Mouse (Mus musculus): ENCODE measurements around the gene Prpf18.

DNA sequence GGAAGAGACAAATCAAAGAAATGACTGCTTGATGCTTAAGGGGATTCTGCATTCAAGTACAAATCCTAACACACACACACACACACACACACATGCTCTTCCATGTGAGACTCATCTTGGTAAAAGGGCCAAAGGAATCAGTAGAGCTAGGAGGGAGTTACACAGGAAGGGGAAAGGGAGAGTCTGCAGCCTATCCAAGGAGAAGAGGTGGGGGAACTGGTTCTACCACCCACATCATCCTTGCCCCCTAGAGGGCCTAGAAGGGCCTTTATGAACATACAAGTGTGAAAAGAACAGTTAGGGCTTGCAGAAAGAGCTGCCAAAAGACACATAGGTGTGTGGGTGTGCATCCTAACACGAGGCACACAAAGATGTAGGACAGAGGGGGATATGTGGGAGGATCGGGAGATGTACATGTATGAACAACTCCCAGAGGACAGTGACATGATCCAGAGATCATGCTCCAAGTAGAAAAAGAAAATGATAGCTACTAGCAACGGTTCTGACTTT lies 58.0 kb downstream of the Prpf18 start:
- peak; percentile 12; the same call in 1 of the 2 replicates for TF ChIP-seq CTCF (IDR thresholded peaks at IDR 0.05; ENCODE audit: low read depth)
- no peak for TF ChIP-seq EP300 (optimal IDR thresholded peaks at IDR 0.05)
